Mouse (Mus musculus) mouse trophoblast stem cell (cell line): ENCODE results near the gene Cds1.

ENCODE experiments used
- in situ Hi-C, 2 experiments: fragments of 300-500 bp; cut with MseI, MboI; formaldehyde crosslinking; loops; 2 replicates in 1 of 2; 3 replicates in 1 of 2; pipeline ENCODE4 v1.15.1; 2025

Cds1 gene

DNA sequence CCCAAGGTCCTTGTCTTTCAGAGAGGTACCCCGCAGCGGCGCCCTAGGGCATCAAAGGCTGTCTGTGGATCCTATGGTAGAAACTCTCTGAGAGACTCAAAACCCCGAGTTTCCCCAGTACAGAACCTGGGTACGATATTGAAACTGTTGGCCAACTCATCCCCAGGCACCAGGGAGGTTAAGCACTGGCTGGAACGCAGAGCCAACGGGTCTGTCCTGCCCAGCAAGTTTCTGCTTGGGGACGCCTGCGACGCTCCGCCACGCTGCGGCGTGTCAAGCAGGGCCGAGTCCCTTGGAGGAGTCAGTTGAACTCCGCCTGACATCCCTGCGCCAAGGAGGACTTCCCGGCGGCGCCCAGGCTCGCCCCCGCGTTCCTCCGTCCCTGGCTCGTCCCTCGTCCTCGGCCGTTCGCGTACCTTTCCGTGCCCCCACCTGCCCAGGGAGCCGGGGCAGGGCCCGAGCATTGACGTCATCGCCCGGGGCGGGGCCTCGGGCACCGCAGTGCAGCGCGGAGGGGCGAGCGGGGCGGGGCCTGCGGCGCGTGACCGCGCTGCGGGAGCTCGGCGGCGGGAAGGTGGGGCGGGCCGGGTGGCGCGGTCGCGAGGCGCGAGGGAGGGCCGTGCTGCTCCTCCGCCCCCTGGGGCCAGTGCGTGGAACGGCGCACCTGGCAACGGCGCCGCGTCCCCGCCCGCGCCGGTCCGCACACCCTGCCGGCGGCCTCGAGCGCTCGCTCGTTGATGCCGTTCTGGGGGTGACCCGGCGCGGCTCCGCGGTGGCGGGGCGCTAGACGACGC is at the start of gene Cds1:
Gene Cds1, plus strand, starts transcription at position 577 of the 794 bp plus-strand sequence.
- in situ Hi-C loops = no loop called here

DNA sequence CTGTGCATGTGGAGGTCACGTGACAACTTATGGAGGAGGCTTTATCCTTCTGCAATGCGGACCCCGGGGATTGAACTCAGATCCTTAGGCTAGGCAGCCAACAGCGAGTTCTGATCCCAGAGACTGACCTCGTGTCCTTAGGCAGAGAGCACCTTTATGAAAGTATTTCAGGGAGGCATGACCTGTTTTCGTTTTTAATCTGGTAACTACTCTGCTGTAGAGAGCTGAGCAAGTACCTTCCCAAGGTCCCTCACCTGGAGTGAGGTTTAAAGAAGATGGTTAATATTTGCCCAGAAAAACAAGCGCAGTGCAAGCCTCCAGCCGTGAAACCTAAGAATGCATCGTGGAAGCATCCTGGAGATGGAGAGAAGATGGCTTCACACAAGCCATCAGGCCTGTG is 40.7 kb upstream of the Cds1 start:
- in situ Hi-C loops = no loop called here

DNA sequence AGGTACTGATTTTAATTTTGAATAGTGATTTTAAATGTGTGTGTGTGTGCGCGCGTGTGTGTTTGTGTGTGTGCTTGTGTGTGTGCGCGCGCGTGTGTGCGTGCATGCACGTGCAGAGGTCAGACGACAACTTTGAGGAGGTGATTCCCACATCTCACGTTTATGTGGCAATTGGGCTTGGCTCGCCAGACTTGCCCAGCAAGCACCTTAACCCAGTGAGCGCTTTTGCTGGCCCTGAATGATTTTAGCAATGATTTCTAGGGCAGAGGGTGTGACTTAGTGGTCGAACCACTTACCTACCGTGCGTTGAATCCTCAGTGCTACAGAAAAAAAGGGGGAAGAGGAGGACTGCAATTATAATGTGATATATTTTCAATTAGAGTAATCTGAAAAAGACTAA is 40.2 kb upstream of the Cds1 start:
- in situ Hi-C loops = no loop called here

DNA sequence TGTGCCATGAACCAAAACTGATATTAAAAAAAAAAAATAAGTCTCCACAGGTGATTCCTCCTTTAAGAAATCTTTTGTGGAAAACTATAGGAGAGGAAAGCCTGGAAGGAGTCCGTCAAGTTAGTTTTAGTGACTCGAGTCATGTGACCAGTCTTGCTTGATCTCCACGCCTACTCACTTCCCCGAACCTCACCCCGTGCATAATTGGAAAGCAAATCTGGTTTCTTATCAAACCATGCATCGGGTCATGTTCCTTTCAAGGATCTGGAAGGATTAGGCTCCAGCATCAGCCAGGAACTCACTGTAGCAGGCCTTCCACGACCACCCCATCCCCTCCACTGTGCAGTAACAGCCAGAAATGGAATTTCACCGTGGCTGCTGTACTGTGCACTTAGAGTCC is 39.2 kb upstream of the Cds1 start:
- in situ Hi-C loops = no loop called here

DNA sequence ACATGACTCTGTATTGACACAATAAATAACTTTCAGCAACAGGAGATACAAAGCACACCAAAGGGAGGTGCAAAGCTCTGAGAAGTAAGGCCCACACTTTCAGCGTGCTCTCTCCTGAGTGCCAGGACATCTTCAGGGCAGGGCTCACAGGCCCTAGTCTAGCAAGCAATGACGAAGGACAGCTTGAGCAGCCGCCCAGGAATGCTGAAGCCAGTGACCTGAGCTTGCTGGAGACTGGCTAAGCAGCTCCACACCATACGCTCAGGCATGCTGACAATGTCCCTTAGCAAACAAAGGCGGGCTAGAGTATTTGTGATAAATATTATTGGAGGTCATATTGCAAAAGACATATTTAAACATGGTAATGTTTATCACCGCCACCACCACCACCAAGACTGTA is 38.6 kb upstream of the Cds1 start:
- in situ Hi-C loops = no loop called here

DNA sequence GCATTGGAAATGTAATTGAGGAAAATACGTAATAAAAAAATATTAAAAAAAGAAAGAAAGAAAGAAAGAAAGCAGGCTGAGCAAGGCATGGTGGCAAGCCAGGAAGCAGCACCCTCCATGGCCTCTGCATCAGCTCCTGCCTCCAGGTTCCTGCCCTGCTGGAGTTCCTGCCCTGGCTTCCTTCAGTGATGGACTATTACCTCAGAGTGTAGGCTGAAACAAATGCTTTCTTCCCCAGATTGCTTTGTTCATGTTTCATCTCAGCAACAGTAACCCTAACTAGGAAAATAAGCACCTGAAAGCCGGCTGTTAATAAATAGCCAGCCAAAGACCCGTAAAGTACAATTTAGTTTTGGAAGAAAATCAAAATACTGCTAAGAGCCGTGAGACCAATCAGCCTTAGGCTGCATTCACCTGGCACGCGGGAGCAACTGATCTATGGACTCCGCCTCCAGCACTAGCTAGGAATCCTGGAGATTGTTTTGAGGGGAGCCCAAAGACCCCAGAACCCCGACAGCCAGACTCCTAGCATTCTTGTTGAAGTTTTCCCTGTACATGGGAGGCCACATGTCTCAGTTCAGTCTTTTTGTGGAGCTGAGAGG is 36.5 kb upstream of the Cds1 start:
- in situ Hi-C loops = no loop called here

DNA sequence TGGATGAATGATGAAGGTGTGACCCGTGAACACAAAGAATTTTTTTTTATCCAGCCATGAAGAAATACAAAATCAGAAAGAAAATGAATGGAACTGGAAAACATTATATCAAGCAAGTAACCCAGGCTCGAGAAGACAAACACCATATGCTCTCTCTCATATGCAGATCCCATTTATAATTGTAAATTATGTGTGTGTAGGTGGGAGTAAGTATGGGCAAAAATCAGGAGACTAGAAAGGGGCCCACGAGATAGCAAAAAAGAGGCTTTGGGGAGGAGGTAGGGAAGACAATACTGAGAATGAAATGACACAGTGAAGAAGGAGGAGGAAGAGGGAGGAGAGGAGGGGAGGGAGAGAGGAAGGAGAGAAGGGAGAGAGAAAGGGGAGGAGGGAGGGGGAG is 27.6 kb upstream of the Cds1 start:
- in situ Hi-C loops = no loop called here

DNA sequence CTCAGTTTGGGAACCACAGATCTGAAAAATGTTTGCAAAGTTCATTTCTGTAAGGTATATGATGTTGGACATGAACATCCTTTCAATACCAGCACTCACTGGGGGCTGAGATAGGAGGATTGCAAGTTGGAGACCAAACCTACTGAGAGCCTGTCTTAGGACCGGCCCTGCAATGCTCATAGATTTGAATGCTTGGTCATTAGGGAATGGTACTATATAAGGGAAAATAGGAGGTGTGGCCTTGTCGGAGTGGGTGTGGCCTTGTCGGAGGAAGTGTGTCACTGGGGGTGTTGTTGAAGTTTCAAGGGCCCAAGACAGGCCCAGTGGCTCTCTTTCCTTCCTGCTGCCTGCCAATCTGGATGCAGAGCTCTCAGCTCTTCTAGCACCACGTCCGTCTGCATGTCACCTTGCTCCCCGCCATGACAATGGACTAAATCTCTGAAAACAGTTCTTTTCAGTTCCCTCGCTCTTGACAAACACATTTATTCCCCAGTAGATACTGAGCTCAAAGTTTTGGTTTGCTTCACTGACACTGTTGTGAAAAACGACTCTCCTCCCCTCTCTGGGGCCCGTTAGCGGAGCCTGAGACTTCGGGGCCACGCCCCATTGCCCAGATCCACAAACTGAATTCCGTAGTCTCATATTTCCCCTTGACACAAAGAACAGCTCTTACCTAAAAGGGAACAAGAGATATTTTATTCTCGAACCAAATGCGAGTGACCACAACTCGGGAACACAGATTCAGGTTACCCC is 24.3 kb upstream of the Cds1 start:
- in situ Hi-C loops = no loop called here

DNA sequence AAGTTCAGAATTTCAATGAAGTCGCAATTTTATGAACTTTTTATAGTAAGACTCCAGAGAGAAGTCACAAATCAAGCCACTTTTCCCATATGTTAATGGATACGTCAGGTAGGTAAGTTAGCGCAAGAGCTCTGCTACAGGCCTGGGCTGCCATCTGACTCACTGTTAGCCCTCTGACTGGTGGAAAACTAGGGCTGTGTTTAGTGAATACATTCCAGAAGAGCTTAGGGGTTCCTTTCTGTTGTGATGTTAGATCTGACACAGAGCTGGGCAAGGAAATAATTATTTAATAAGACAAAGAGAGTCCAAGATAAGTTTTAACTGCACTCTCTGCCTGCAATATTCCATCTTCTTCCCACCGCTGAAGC is 23.7 kb upstream of the Cds1 start:
- in situ Hi-C loops = no loop called here

DNA sequence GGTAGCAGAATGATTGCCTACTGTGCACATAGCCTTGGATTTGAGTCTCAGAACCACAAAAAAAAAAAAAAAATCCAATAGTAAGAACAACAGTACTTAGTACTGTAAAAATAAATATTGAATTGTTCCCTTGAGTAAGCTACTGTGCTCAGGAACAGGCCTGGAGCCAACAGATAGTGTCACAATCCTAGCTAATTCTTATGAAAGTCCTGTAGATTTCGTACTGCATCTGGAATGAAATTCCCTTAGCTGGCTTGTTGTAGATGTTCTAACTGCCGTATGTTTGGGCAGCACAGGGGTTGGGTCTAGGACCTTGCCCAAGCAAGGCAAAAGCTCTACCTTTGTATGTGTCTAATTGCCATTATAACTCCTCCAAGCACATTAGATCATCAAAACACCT is 22.9 kb upstream of the Cds1 start:
- in situ Hi-C loops = no loop called here

DNA sequence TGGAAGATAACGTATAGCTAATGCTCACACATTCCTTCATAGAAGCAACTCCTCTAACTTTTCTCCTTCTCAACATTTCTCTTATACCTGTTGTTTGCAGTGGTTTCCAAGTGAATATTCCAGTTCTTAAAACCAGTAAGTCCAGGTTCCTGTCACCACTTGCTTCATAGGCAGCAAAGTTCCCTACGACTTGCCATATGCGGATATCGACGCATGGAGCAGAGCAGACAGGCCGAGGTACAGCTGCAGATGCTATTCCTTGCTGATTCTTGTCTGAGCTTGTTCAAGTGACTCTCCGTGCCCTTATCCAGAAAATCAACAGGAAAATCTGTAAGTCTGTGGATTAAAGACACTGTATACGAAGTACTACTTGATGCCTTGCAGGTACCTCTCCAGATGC is 22.5 kb upstream of the Cds1 start:
- in situ Hi-C loops = no loop called here

DNA sequence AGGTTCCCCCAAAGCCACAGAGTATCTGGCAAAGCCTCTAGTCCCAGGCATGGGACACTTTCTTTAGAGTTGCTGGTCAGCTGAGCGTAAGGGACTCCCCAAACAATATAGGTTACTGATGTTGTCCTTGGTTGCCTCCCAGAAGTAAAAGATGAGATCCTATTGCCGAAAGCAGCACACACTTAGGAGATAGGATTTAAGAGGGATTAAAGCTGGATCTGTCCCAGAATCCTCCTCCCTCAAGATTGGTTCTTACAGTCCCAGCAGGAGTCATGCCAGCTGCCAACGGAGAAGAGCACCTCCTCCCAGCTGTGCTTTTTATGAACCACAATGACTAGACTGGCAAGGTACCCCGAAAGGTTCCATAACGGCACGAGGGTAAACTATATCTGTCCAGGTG is 20.0 kb upstream of the Cds1 start:
- in situ Hi-C loops = no loop called here

DNA sequence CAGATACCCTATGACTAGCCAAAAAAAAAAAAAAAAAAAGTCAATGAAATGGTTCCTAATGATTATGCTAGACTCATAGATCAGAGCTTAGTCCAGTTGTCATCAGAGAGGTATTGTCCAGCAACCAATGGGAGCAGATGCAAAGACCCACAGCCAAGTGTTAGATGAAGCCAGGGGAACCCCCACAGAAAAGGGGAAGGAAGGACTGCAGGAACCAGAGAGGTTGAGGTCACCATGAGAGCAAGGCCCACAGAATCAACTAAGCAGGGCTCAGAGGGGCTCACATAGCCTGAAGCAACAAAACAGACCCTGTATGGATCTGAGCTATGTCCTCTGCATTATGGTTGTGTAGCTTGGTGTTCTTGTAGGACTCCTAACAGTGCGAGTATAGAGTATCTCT is 11.2 kb upstream of the Cds1 start:
- in situ Hi-C loops = no loop called here

DNA sequence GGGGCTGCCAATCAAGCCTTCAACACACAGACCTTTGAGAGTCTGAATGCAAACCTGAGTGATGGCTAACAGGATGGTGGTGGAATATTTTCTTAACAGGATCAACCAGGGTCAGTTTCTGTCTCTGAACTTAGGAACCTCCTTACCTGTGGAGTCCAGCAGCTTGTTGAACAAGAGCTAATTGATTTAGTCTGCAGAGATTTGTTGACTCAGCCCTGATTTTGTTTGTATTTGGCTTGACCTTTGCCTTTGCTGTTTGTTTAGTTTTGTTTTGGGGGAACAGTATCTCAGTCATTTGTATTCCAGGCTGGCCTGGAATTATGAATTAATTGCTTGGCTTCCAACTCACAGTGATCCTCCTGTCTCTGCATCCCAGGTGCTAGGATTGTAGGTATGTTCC is 7.3 kb upstream of the Cds1 start:
- in situ Hi-C loops = no loop called here

DNA sequence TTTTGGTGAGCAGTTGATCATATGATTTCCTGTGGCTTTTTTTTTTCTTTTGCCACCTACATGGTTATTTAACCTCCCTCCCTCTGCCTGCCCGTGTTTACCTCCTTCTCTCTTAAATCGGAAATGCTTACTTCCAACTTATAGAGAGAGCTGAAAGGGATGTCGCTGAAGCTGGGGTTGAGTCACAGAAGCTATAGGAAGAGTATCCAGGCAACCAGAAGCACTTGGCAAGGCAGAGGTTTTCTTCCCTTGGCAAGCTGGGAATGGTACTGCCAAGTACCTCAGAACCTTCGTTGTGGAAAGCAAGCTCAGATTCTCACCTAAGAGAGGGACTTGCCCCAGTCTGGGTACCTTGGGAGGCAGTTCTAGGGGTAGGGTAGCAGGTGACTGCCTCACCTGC is 3.2 kb upstream of the Cds1 start:
- in situ Hi-C loops = no loop called here

DNA sequence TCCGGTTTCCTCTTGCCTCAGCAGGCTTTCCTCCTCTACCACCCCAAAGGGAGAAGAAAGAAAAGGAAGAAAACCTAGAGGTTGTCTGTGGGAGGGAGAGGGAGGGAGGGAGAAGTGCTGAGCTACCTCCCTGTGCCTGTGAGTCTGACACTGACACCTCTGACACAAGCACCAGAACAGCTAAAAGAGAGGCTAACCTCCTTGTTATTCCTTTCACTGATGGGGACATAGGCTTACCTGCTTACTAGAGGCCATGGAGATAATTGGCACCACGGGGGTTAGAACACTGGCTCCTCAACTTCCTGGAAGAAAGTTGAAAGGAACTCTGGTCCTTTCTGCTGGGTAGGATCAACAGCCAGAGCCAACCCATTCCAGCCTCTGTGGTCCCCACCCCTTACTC is 1.4 kb upstream of the Cds1 start:
- in situ Hi-C loops = no loop called here

DNA sequence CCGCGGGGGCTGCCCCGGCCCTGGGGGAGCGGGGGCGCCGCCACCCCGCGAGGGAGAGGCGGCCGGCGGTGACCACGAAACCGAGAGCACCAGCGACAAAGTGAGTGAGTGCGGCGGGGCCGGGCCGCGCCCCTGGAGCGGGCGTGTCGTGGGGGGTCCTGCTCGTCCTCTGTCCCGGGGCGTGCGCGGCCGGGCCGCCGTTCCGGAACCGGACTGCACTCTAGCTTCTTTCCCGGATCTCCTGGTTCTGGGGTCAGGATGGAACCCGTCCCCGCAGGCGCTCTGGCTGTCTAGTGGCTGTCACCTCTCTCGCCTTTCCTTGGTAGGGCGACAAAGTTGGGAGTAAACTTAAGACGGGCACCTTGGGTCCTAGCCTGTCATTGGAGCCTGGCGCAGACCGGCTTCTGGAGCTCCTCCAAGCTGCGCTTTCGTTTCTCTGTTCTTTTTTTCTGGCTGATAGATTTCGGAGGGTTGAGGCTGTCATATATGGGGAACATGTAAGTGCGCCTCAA is 516 bp downstream of the Cds1 start:
- in situ Hi-C loops = no loop called here

DNA sequence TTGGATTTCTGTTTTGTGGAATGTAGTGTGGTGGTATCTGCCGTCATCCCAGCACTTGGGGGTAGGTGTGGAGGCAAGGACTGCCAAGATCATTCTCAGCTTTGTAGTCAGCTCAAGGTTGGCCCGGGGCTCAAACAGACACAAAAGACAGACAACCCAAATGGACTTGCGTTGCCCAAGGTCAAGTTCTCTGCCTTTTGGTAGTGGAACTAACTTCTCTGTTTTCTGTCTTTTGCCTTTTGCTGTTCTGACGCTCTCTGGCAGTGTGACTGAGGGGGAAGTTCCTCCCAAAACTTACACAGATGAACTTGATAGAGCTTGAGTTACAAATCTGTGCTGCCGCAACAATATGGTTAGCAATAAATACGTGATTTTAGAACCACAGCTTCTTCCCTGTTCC is 1.3 kb downstream of the Cds1 start:
- in situ Hi-C loops = no loop called here

DNA sequence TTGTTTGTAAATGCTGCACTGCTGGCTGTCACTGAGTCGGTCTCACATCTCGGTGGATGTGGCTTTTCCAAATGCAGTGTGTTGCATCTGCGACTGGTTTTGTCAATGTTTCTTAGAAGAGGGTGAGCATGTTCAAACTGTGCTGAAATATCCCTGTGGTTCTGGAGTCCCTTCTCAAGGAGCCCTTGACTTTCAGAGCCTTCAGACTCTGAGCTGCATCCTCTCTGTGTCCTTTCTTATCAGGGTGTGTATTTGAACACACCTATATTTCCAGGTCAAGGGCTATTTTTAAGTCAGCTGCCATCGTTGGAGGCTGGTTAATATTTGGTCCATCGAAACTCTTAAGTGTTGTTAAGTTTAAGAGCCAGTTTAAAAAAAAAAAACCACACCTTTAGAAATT is 2.2 kb downstream of the Cds1 start:
- in situ Hi-C loops = no loop called here

DNA sequence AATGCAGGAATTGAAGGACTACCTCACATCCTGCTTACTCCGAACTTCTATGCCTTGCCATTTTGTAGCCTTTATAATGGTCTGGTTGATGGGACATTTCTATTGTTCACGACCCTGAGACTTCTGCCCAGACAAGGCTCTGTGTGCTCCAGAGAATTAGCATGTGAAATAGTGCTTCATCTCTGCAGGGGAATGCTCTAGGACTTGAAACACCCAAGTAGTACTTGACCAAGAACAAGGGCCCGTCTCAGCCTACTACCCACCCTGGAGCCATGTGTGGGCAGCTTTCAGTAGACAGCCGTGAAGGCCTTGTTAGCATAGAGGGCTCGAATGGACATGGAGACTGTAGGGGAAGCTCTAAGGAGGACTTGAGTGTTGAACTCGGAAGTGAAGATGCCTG is 2.6 kb downstream of the Cds1 start:
- in situ Hi-C loops = no loop called here

DNA sequence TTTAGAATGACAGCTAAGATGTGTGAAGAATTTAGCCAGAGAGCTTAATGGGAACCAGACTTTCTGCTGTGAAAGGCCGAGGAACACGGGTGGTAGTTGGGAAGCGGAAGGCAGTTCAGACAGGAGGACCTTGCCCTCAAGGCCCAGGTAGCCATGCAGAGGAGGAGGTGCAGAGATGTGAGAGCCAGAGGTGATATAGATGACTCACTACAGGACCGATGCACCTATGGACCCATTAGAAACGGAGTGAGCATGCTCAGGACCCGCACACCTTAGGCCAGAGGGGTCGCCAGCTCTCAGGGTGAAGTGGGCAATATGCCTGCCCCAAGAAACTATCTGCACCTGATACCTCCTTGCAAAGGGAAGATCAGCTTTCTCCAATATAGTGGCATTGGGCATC is 3.6 kb downstream of the Cds1 start:
- in situ Hi-C loops = no loop called here

DNA sequence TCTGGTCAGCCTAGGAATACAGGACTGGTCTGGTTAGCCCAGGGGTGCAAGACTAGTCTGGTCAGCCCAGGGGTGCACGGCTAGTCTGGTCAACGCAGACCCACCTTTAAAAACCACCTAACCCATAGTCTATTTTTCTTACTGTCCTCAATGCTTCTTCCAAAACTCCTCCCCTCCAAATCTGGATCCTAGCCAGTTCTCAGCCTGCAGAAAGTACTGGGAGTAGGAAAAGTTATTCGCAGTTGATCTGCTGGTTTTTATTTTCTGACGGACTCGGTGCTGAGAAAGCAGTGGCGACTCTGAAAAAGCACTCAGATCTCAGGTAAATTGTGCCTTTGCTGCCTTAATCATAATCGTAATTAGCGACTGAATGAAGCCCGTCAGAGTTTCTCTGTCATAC is 7.7 kb downstream of the Cds1 start:
- in situ Hi-C loops = no loop called here

DNA sequence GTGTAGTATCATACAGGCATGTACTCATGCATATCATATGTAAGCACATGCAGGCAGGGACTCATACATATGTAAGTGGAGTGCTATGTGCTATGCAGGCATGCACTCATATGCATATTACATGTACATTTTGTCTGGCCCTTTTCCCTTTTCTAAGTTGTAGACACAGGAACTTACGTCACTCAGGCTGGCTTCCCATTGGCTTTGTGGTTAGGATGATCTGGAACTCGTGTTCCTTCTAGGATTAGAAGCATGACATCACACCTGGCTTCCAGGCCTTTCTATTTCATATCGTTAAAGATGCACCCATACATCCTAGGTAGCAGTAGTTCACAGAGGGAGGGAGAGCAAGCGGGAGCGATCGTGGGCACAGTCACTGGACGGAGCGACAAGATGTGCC is 10.3 kb downstream of the Cds1 start:
- in situ Hi-C loops = no loop called here
